Mouse (Mus musculus) liver, postnatal 0 days (tissue): ENCODE results near the gene Laptm5.

Experiments
- CTCF ChIP-seq: sonication (generic); IDR thresholded peaks from 2 replicates; pipeline ENCODE4 v1.5.1; 2016; ENCODE audit warnings: antibody characterized with exemption, low read depth
- EP300 ChIP-seq: IDR thresholded peaks from 2 replicates; pipeline ENCODE4 v1.6.1; 2016; ENCODE audit warnings: antibody characterized with exemption, low read depth, mild to moderate bottlenecking

GRCm38 (mm10) chr4:130890511-130890840, 22.4 kb upstream of the Laptm5 start:
- TF ChIP-seq CTCF (no peak), EP300 (no peak)
